23 mouse cellular contexts compared by ENCODE assay signal in genomic region chr5:150915080-150916055, GRCm38 (mm10). TPM values are rescaled to one million over a fixed set of nuclear protein-coding genes. Genes with fewer than 3 reads are reported as not detected.
A peak's percentile ranks its signal among the peaks of the same experiment; 100 is the strongest.
DNase-seq lines count a peak whose midpoint lies in the region; ATAC-seq lines count a peak whose summit lies in the region.
"Had no signal": no experiment of that assay in that cellular context is flagged by ENCODE, and none has a peak within 500 bp of the region (broad histone marks: within the 10 kb centered on the region; RNA-seq: fewer than 3 reads in every experiment).

No protein-coding gene starts in this region.

- no peaks in the 10 kb centered on the region for H3K9me3 ChIP-seq in liver, embryonic 12.5 days (replicated peaks)
- H3K9me3 ChIP-seq in liver, embryonic 11.5 days (ENCODE audit: control insufficient read depth, low read length) = no peaks in the 10 kb centered on the region
- H3K9me3 ChIP-seq: forebrain, embryonic 15.5 days; stomach, embryonic 15.5 days had no signal

- no peak overlapping the region for H3K4me3 ChIP-seq in liver, embryonic 12.5 days
- no peak overlapping the region for H3K4me3 ChIP-seq in liver, embryonic 11.5 days (ENCODE audit: low read depth, low read length)
- H3K4me3 ChIP-seq: forebrain, embryonic 15.5 days; heart, adult 2 months; left cerebral cortex, adult 2 months; stomach, embryonic 15.5 days had no signal

- H3K27ac ChIP-seq in liver, embryonic 12.5 days = no peak overlapping the region
- no peak overlapping the region for H3K27ac ChIP-seq in liver, embryonic 11.5 days (ENCODE audit: low read depth, low read length)
- H3K27ac ChIP-seq: forebrain, embryonic 15.5 days; heart, adult 2 months; left cerebral cortex, adult 2 months; stomach, embryonic 15.5 days had no signal

- H3K4me1 ChIP-seq in liver, embryonic 12.5 days = 0 out of 2 replicates have a peak, but pooled peaks cover 4% of the 10 kb centered on the region
- H3K4me1 ChIP-seq in liver, embryonic 11.5 days (replicated peaks; ENCODE audit: control insufficient read depth, insufficient read depth, low read length) = no peaks in the 10 kb centered on the region
- H3K4me1 ChIP-seq: stomach, embryonic 15.5 days had no signal

- 62% methylated on average over 4 of the region's 4 CpGs for WGBS in liver, embryonic 12.5 days (ENCODE audit: insufficient replicate concordance)
- 72% methylated on average over 4 of the region's 4 CpGs for WGBS in liver, embryonic 11.5 days

- H3K4me2 ChIP-seq in liver, embryonic 12.5 days = no peak overlapping the region
- no peak overlapping the region for H3K4me2 ChIP-seq in liver, embryonic 11.5 days
- H3K4me2 ChIP-seq: forebrain, embryonic 15.5 days; stomach, embryonic 15.5 days had no signal

- peak; percentile 38; the same call in 1 of the 2 replicates for ATAC-seq in liver, embryonic 12.5 days
- no peak for ATAC-seq in liver, embryonic 11.5 days (replicated peaks; ENCODE audit: low FRiP score)
- no peak for ATAC-seq in cerebellum, adult (ENCODE audit: insufficient number of reproducible peaks, low FRiP score, low TSS enrichment)
- ATAC-seq: forebrain, embryonic 15.5 days; hindbrain, embryonic 16.5 days had no signal

- H3K9ac ChIP-seq in liver, embryonic 12.5 days = no peak overlapping the region
- H3K9ac ChIP-seq in liver, embryonic 11.5 days (ENCODE audit: low read depth, low read length) = no peak overlapping the region
- H3K9ac ChIP-seq: forebrain, embryonic 15.5 days; stomach, embryonic 15.5 days had no signal

- H3K27me3 ChIP-seq in liver, embryonic 12.5 days (replicated peaks) = no peaks in the 10 kb centered on the region
- no peaks in the 10 kb centered on the region for H3K27me3 ChIP-seq in liver, embryonic 11.5 days (replicated peaks; ENCODE audit: control insufficient read depth, insufficient read depth, low read length)
- H3K27me3 ChIP-seq: forebrain, embryonic 15.5 days; stomach, embryonic 15.5 days had no signal

- peak; percentile 68 for DNase-seq in gastrocnemius, adult 18-20 months (ENCODE audit: low spot score)
- DNase-seq in gastrocnemius, postnatal 4 days (ENCODE audit: low spot score in 2 of 2) = no peak
- no peak for DNase-seq in liver, embryonic 11.5 days (ENCODE audit: low spot score)
- peak; percentile 49 for DNase-seq in kidney, postnatal 14 days
- DNase-seq in left cerebral cortex, adult 8-10 months (ENCODE audit: low spot score in 2 of 2) = no peak
- no peak for DNase-seq in cerebellum, adult 9-10 months
- DNase-seq: adrenal gland, adult 8-10 months; cerebellum, postnatal 10 days; embryo, embryonic 11 days; heart, adult 2 months; heart, postnatal 4 days; layer of hippocampus, adult 9-11 months; lung, adult 18-20 months; lung, postnatal 14 days; midbrain, embryonic 14.5 days; thymus, adult 18-20 months had no signal

- no peaks in the 10 kb centered on the region for H3K36me3 ChIP-seq in liver, embryonic 12.5 days
- H3K36me3 ChIP-seq in liver, embryonic 11.5 days (ENCODE audit: control insufficient read depth, insufficient read depth, low read length) = no peaks in the 10 kb centered on the region
- H3K36me3 ChIP-seq: forebrain, embryonic 15.5 days; stomach, embryonic 15.5 days had no signal

RNA-seq across cellular contexts. Expression of gene Kl, which starts 37.0 kb away (rescaled TPM):
- total RNA-seq in gastrocnemius, adult 18-20 months (2021) = under 1 TPM; 0.38 to 0.43 TPM
- total RNA-seq in gastrocnemius, postnatal 4 days (2021) = 1 to 10 TPM; 3.0 to 3.4 TPM
- polyA plus RNA-seq in liver, embryonic 12.5 days (2016; fragmentation: Nextera tagmentation; extraction: Ambion mirVana) = 0.06 TPM in 1 of 2 replicates, not detected in the other
- not detected in 2 replicates for polyA plus RNA-seq in liver, embryonic 11.5 days (2014; fragmentation: Nextera tagmentation; extraction: Ambion mirVana)
- 10 to 100 TPM in 1 of 4 experiments, 1 to 10 TPM in 3; 3.5 to 11.1 (median 4.1) TPM for total RNA-seq in left cerebral cortex, adult 8-10 months (2022)
- total RNA-seq: megakaryocyte, adult 5-6 weeks had no signal

Comparison
In these comparisons a context has a peak if more than half of its experiments do, and no peak if none do; other contexts are left out.
1. DNase-seq: peak in gastrocnemius, adult 18-20 months (single experiment) and kidney, postnatal 14 days (single experiment); none in gastrocnemius, postnatal 4 days (0 of 2), liver, embryonic 11.5 days (single experiment), left cerebral cortex, adult 8-10 months (0 of 2) and cerebellum, adult 9-10 months (single experiment).